18 mouse cellular contexts compared by ENCODE assay signal in genomic region chr1:55173720-55174557, GRCm38 (mm10). TPM values are rescaled to one million over a fixed set of nuclear protein-coding genes. Genes with fewer than 3 reads are reported as not detected.
DNase-seq lines count a peak whose midpoint lies in the region; ATAC-seq and TF ChIP-seq lines count a peak whose summit lies in the region.
"Had no signal": no experiment of that assay in that cellular context is flagged by ENCODE, and none has a peak within 500 bp of the region (broad histone marks: within the 10 kb centered on the region; RNA-seq: fewer than 3 reads in every experiment).

No protein-coding gene starts in this region.

- ATAC-seq in stomach, embryonic 15.5 days (ENCODE audit: insufficient read depth, low FRiP score, low read depth), result peak; percentile 90
- ATAC-seq: CD4-positive, CD25-positive, alpha-beta regulatory T cell, adult 4 months; forebrain, embryonic 16.5 days had no signal

- no peak overlapping the region for H3K27ac ChIP-seq in layer of hippocampus, adult 2 months
- H3K27ac ChIP-seq in stomach, embryonic 15.5 days, result peak overlapping the region; percentile 73
- H3K27ac ChIP-seq: embryonic facial prominence, embryonic 15.5 days; heart, embryonic 10.5 days; lung, embryonic 15.5 days had no signal

- no peak overlapping the region for H3K4me2 ChIP-seq in stomach, embryonic 15.5 days
- H3K4me2 ChIP-seq: embryonic facial prominence, embryonic 15.5 days; lung, embryonic 15.5 days had no signal

- H3K4me1 ChIP-seq in stomach, embryonic 15.5 days, result 0 out of 2 replicates have a peak, but pooled peaks cover 3% of the 10 kb centered on the region
- H3K4me1 ChIP-seq: embryonic facial prominence, embryonic 15.5 days; lung, embryonic 15.5 days had no signal

- H3K36me3 ChIP-seq in stomach, embryonic 15.5 days, result no peaks in the 10 kb centered on the region

- no peak overlapping the region for H3K4me3 ChIP-seq in layer of hippocampus, adult 2 months
- H3K4me3 ChIP-seq in stomach, embryonic 15.5 days (replicated peaks), result no peak overlapping the region
- H3K4me3 ChIP-seq: embryonic facial prominence, embryonic 15.5 days; heart, embryonic 10.5 days; lung, embryonic 15.5 days had no signal

- no peaks in the 10 kb centered on the region for H3K9me3 ChIP-seq in stomach, embryonic 15.5 days
- H3K9me3 ChIP-seq: embryonic facial prominence, embryonic 15.5 days; heart, embryonic 10.5 days had no signal

- peak; percentile 13; the same call in 1 of the 2 replicates for TF ChIP-seq CTCF in layer of hippocampus, adult 2 months (conservative IDR thresholded peaks at IDR 0.05)

- no peak for DNase-seq in layer of hippocampus, adult 2 months (ENCODE audit: low spot score in 2 of 2)
- no peak for DNase-seq in layer of hippocampus, adult 8-10 months (ENCODE audit: low spot score in 2 of 2)
- peak; percentile 72 for DNase-seq in adrenal gland, postnatal 14 days
- peak; percentile 78 for DNase-seq in gonadal fat pad, adult 2 months (ENCODE audit: low read depth)
- DNase-seq in ovary, postnatal 36 days (ENCODE audit: low spot score), result no peak
- DNase-seq in layer of hippocampus, postnatal 10 days (ENCODE audit: low spot score in 2 of 2), result no peak
- DNase-seq: cerebellum, adult 8-10 months; heart, postnatal 4 days; kidney, postnatal 25 days; layer of hippocampus, postnatal 36 days; midbrain, embryonic 14.5 days; thymus, adult 18-20 months had no signal

- WGBS in stomach, embryonic 15.5 days, result 62% methylated on average over 10 of the region's 10 CpGs

- H3K9ac ChIP-seq in stomach, embryonic 15.5 days, result no peak overlapping the region
- H3K9ac ChIP-seq: embryonic facial prominence, embryonic 15.5 days; lung, embryonic 15.5 days had no signal

- no peaks in the 10 kb centered on the region for H3K27me3 ChIP-seq in stomach, embryonic 15.5 days (replicated peaks)
- H3K27me3 ChIP-seq: embryonic facial prominence, embryonic 15.5 days; lung, embryonic 15.5 days had no signal

RNA-seq across cellular contexts. Expression of gene Mob4, which starts 42.9 kb away (rescaled TPM):
- total RNA-seq in layer of hippocampus, adult 2 months (2021), result 10 to 100 TPM; 56.8 to 59.4 TPM
- total RNA-seq in layer of hippocampus, adult 8-10 months (2022), result 10 to 100 TPM; 56.8 to 62.9 (median 58.1) TPM
- total RNA-seq in adrenal gland, postnatal 14 days (2021), result 294 and 307 TPM in 2 replicates
- polyA plus RNA-seq in gonadal fat pad, adult 2 months (2012; rRNA removed), result 11.7 and 12.5 TPM in 2 replicates
- 144 and 156 TPM in 2 replicates for polyA plus RNA-seq in stomach, embryonic 15.5 days (2015; fragmentation: Nextera tagmentation; extraction: Ambion mirVana)
- 10 to 100 TPM; 64.7 to 79.4 TPM for total RNA-seq in layer of hippocampus, postnatal 10 days (2021)

RNA-seq across cellular contexts. Expression of gene Rftn2, which starts 52.6 kb away (rescaled TPM):
- 10 to 100 TPM; 32.2 to 35.8 TPM for total RNA-seq in layer of hippocampus, adult 2 months (2021)
- total RNA-seq in layer of hippocampus, adult 8-10 months (2022), result 10 to 100 TPM; 32.0 to 37.6 (median 32.9) TPM
- total RNA-seq in adrenal gland, postnatal 14 days (2021), result 13.2 and 16.4 TPM in 2 replicates
- polyA plus RNA-seq in gonadal fat pad, adult 2 months (2012; rRNA removed), result 1.6 and 2.2 TPM in 2 replicates
- 8.6 and 9.0 TPM in 2 replicates for polyA plus RNA-seq in stomach, embryonic 15.5 days (2015; fragmentation: Nextera tagmentation; extraction: Ambion mirVana)
- total RNA-seq in layer of hippocampus, postnatal 10 days (2021), result 10 to 100 TPM; 25.3 to 26.5 TPM

Comparison
In these comparisons a context has a peak if more than half of its experiments do, and no peak if none do; other contexts are left out.
1. DNase-seq: peak in adrenal gland, postnatal 14 days (single experiment) and gonadal fat pad, adult 2 months (single experiment); none in layer of hippocampus, adult 2 months (0 of 2), layer of hippocampus, adult 8-10 months (0 of 2), ovary, postnatal 36 days (single experiment) and layer of hippocampus, postnatal 10 days (0 of 2).